Mouse (Mus musculus) olfactory bulb, adult 2 months (tissue): ENCODE results near the gene Nlrx1.

ENCODE experiments used
- CTCF ChIP-seq: fragments of 200-500 bp; IDR thresholded peaks from 2 replicates; pipeline ENCODE4 v1.5.1; 2012; ENCODE audit warnings: low read depth, mild to moderate bottlenecking, low read length, moderate library complexity; ENCODE audit not compliant: insufficient read depth
- POLR2A ChIP-seq: fragments of 200-500 bp; IDR thresholded peaks from 2 replicates; pipeline ENCODE4 v1.6.1; 2012; ENCODE audit warnings: mild to moderate bottlenecking, low read depth, low read length, moderate library complexity; ENCODE audit not compliant: insufficient read depth

DNA sequence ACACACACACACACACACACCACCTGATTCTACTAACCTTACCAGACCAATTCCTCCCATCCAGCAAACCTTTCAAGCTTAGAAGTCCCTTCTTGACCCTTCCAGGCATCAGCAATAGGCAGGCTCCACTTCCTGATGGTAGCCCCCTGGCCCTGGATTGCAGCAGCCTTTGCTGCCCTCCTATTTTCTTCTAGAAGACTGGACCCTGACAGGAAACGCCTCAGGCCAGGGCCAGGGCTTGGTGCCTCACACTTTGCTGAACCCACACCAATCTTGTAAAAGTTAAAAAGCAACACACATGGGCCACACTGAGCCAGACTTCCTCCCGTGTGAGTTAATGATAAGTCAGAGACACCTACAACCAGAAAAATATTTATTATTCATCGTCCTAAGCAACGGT, 31.3 kb downstream of the Nlrx1 start:
- no peak for TF ChIP-seq POLR2A
- no peak for TF ChIP-seq CTCF
